Mouse (Mus musculus): ENCODE results near the gene Tex261. TPM values are rescaled to one million over a fixed set of nuclear protein-coding genes. Genes with fewer than 3 reads are reported as not detected.

Tex261 gene
- total RNA-seq, 2 experiments from 2014 or later = 47.2 to 49.5 TPM

DNA sequence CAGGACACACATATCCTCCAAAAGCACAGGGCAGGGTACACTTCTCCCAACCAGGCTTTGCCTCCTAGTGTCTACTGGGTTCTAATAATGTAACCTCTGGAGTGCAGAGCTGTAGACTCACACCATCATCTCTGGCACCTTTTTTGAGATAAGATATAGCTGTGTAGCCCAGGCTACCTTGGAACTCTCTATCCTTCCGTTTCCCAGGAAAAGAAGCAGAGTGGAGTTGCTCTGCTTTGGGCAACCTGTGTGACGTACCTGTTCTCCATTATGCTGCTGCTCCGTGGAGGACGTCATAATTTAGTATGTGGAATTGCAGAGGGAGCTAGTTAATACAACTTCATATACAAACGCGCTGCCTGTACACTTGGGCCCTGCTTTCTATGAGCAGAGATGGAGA lies 13.3 kb downstream of the Tex261 start, which contains the start of gene Ankrd53:
Gene Ankrd53 (plus strand): TSS at position 301 of the 400 bp plus-strand sequence.
- no peak for DNase-seq

DNA sequence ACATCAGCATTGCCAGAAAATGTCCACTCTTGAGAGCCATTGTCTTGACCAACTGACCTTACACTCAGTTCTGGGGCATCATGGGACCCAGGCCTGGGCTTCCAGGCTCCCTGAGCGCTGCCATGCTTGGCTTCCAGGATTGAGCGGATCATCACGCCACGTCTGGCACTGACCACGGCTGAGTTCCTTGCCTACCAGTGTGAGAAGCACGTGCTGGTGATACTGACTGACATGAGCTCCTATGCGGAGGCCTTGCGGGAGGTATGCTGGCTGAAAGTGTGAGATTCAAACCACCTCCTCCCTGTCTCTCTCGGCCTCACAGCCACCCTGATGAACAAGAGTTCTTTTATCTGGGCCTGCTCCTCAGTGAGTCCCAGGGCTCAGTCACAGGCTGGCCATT lies 19.6 kb downstream of the Tex261 start:
- DNase-seq = no peak

DNA sequence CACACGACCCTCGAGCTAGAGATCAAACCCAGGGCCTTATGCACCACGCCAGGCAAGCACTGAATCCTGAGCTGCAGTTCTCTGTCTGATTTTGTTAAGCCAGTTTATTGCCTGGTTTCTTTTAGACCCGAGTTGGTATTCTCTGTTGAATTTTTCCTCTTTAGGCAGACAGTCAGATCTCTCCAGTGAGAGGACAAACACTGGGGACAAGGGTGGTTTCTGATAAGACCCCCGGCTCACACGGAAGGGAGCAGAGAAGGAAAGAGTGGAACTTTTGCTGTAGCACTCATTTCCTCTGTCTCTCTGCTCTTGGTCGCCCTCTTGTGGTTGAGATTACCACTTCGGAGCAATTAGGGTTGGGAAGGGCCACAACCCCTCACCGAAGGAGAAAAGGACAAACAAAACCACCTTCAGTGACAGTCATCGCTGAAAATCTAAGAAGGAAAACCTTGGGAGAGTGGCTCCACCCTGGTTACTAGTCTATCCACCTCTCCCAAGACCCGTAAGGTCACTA lies 25.4 kb downstream of the Tex261 start:
- DNase-seq = no peak

GRCm38 (mm10) chr6:83749286-83749685 lies 26.3 kb downstream of the Tex261 start:
- no peak for DNase-seq

DNA sequence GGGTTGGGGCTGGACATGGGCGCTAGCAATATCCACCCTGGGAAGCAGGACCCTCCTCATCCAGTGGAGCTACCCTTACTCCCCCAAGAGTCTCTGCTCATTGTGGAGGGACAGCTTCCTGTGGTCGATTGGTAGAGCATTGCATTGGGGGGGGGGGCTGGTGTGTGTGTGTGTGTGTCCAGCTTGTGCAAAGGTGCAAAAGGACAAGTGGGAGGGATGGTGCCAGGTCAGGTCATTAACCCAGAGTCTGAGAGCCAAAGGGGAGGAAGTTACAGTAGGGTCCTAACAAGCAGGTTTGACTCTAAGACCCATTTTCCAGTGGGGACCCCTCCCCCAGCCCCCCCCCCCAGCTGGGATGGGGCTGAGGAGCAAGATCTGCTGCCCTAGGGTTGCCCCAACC lies 30.1 kb downstream of the Tex261 start:
- no peak for DNase-seq

DNA sequence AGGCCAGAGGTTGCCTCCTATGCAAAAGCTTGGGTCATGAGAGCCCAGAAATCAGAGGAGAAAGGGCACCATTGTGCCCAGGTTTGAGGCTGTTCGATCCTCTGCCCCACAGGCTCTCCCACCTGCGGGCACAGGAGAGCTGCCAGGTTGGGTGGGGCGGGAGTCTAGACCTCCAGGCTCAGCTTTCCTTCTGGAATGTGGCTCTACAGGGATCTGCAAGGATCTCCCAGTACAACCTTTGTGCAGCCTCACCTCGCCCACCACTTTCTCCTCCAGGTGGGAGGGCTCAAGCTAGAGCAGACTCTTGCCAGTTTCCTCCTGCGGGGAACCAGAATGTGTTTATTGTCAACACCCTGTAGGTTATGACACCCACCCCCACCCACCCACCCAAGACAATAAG lies 31.1 kb downstream of the Tex261 start:
- no peak for DNase-seq

- no peak for DNase-seq
Observed at GRCm38 (mm10) chr6:83744126-83744525, 31.5 kb downstream of the Tex261 start.

GRCm38 (mm10) chr6:83743212-83743611 lies 32.4 kb downstream of the Tex261 start:
- DNase-seq = no peak

DNA sequence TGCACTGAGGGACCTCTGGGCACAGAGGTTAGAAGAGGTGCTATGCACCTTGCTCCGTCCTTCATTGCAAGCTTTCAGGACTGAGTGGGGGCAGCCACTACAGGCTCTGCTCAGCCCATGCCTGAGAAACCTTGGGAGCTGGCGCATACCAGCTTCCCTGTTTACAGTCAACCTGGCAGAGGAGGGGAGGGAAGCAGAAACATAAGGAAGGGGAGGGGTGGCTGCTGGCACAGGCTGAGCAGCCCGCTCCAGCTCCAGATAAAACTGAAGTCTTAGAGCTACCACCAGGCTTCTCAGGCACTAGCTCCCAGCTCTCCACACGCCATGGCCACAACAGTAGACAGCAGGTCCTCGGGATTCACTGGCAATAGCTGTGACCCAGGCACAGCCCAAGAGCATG lies 32.9 kb downstream of the Tex261 start, which contains the start of gene Atp6v1b1:
Gene Atp6v1b1 (plus strand): TSS at position 230 of the 400 bp plus-strand sequence.
- DNase-seq = no peak

DNA sequence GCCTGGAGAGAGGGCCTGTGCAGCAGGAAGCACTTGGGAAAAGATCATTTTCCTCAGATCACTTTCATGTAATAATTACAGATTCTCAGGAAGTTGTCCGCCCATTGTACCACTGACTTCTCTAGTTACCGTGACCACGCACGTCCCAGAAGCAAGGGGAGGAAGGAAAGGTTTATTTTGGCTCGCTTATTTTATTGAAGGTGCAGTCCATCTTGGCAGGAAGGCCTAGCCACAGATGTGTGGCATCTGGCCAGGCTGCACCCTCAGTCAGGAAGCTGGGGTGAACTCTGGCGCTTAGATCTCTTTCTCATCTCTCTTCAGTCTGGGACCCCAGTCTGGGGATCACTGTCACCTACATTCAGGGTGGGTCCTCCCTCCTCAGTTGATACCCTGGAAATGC lies 37.0 kb downstream of the Tex261 start:
- DNase-seq = no peak

DNA sequence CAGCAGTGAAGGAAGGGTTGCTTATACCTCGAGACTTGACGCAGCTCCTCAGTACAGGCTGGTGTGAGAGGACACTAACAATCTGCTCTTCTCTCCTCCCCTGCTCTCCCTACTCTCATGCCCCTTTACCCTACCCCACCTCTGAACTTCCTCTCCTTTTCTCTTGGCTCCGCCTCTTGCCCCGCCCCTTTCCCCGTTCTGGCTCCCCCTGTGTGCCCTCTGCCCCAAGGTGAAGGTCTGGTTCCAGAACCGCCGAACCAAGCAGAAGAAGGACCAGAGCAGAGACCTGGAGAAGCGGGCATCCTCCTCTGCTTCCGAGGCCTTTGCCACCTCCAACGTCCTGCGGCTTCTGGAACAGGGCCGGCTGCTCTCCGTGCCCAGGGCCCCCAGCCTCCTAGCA lies 38.3 kb downstream of the Tex261 start:
- no peak for DNase-seq

DNA sequence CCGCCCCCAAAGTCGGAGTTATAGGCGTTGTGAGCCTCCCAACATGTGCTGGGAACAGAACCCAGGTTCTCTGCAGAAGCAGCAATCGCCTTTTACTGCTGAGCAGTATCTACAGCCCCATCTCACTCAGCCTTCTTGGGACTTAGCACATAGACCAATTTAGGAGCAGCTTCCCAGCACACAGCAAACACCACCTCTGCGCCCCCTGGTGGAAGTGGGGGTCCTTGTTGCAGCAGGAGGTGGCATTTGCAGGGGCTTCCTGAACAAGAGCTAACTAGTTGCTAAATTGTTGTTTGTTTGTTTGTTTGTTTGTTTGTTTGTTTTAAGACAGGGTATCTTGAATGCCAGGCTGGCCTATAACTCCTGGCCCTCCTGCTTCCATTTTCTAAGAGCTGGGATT lies 44.5 kb downstream of the Tex261 start:
- DNase-seq = peak; percentile 25

GRCm38 (mm10) chr6:83729350-83729970 lies 46.2 kb downstream of the Tex261 start:
- DNase-seq = no peak

- no peak for DNase-seq
Observed at GRCm38 (mm10) chr6:83728488-83728887, 47.1 kb downstream of the Tex261 start.

DNA sequence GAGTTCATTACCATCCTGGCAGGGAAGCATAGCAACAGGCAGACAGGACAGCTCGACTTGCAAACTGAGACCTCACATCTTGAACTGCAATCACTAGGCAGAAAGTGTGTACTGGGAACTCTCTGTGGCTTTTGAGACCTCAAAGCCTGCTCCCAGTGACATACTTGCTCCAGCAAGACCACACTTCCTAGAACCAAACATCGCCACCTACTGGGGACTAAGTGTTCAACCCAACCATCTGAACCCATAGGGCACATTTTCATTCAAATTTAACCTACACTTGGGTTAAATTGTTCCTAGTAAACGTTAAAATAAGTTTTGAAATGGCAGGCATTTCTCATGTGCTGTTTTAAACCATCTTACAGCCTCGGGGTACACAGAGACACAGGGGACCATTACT lies 48.4 kb downstream of the Tex261 start:
- DNase-seq = no peak

GRCm38 (mm10) chr6:83722526-83722925 lies 53.1 kb downstream of the Tex261 start:
- no peak for DNase-seq

Other genes with a start within 250 kb of the Tex261 start
- gene Actg2, start 239.5 kb downstream of the Tex261 start, total RNA-seq (2021) = 1 to 10 TPM in 1 of 2 experiments, under 1 TPM in 1; 0.72 to 5.6 TPM
- 1 to 10 TPM; 6.7 to 7.9 TPM for gene Stambp, start 203.1 kb downstream of the Tex261 start, total RNA-seq (2021)
- gene Clec4f, start 119.6 kb downstream of the Tex261 start, total RNA-seq (2021) = not detected
- not detected for gene Cd207, start 98.0 kb downstream of the Tex261 start, total RNA-seq (2021)
- gene Vax2, start 64.5 kb downstream of the Tex261 start, total RNA-seq (2021) = not detected
- not detected for gene Atp6v1b1, start 32.8 kb downstream of the Tex261 start, total RNA-seq (2021)
- gene Ankrd53, start 13.2 kb downstream of the Tex261 start, total RNA-seq (2021) = not detected
- 1 to 10 TPM; 3.8 to 6.6 TPM for gene Nagk, start 19.2 kb upstream of the Tex261 start, total RNA-seq (2021)
- gene Paip2b, start 55.9 kb upstream of the Tex261 start, total RNA-seq (2021) = 10 to 100 TPM; 62.8 to 68.1 TPM
- 10 to 100 TPM; 36.3 to 39.0 TPM for gene Zfp638, start 91.3 kb upstream of the Tex261 start, total RNA-seq (2021)
- 10 to 100 TPM; 84.4 to 99.3 TPM for gene Dysf, start 232.8 kb upstream of the Tex261 start, total RNA-seq (2021)

All from gastrocnemius, postnatal 25 days (tissue).